Mouse (Mus musculus) megakaryocyte-erythroid progenitor cell, adult 5-6 weeks (primary cell): ENCODE data around the gene Reg2. TPM values are rescaled to one million over a fixed set of nuclear protein-coding genes. Genes with fewer than 3 reads are reported as not detected.
"Not testable (repeated sequence)": the region's sequence is repeated elsewhere in the genome, so short reads cannot be mapped to it uniquely, and the experiment has no call there.

Experiments used
- ATAC-seq: replicated peaks from 2 replicates; pipeline ENCODE4 v1.8.0; 2016; ENCODE audit warnings: mild to moderate bottlenecking, inconsistent platforms; ENCODE audit not compliant: severe bottlenecking, poor library complexity, low FRiP score, low TSS enrichment
- total RNA-seq, 2 experiments: library from RNA; stranded (forward) in 1 of 2; stranded (reverse) in 1 of 2; fragments of 200-1000, 215-1000 nt in 1 of 2; fragments of >200 nt in 1 of 2; fragmentation: Nextera tagmentation in 1 of 2; gene quantifications; 2 replicates each; pipeline ENCODE4 v1.2.3; 2014 to 2017

Reg2 gene
- total RNA-seq (2014; fragmentation: Nextera tagmentation) (not detected in 2 replicates), total RNA-seq (2017) (not detected in 2 replicates)

- not testable (repeated sequence) for ATAC-seq
Observed at GRCm38 (mm10) chr6:78395323-78395722, at the start of gene Reg2. Gene Reg2, plus strand, starts transcription at chr6:78395623.

- ATAC-seq: no peak
Observed at GRCm38 (mm10) chr6:78361971-78362563, 33.4 kb upstream of the Reg2 start.

- no peak for ATAC-seq
Observed at GRCm38 (mm10) chr6:78370357-78370756, 25.1 kb upstream of the Reg2 start, which contains the start of gene Reg3b. Gene Reg3b, plus strand, starts transcription at chr6:78370657.

GRCm38 (mm10) chr6:78378765-78379164, 16.7 kb upstream of the Reg2 start, which contains the start of gene Reg3d:
Gene Reg3d, minus strand, starts transcription at chr6:78378865.
- ATAC-seq: no peak

- ATAC-seq: no peak
Observed at GRCm38 (mm10) chr6:78380409-78380808, 15.0 kb upstream of the Reg2 start, which contains the start of gene Reg3a. Gene Reg3a, plus strand, starts transcription at chr6:78380709.

GRCm38 (mm10) chr6:78385609-78386008, 9.8 kb upstream of the Reg2 start:
- no peak for ATAC-seq

- ATAC-seq: not testable (repeated sequence)
Observed at GRCm38 (mm10) chr6:78422411-78422810, 27.0 kb downstream of the Reg2 start, which contains the start of gene Reg1. Gene Reg1, plus strand, starts transcription at chr6:78422711.

GRCm38 (mm10) chr6:78425497-78425896, 30.1 kb downstream of the Reg2 start:
- ATAC-seq: no peak

- no peak for ATAC-seq
Observed at GRCm38 (mm10) chr6:78447202-78447601, 51.8 kb downstream of the Reg2 start.

- no peak for ATAC-seq
Observed at GRCm38 (mm10) chr6:78448409-78448808, 53.0 kb downstream of the Reg2 start.

GRCm38 (mm10) chr6:78452804-78453203, 57.4 kb downstream of the Reg2 start:
- no peak for ATAC-seq

Other genes starting within 250 kb of the Reg2 start
- gene Reg3b, start 25.0 kb upstream of the Reg2 start, total RNA-seq (2014; fragmentation: Nextera tagmentation): not detected in 2 replicates
- not detected in 2 replicates for gene Reg3b, start 25.0 kb upstream of the Reg2 start, total RNA-seq (2017)
- not detected in 2 replicates for gene Reg3d, start 16.8 kb upstream of the Reg2 start, total RNA-seq (2014; fragmentation: Nextera tagmentation)
- not detected in 2 replicates for gene Reg3d, start 16.8 kb upstream of the Reg2 start, total RNA-seq (2017)
- gene Reg3a, start 14.9 kb upstream of the Reg2 start, total RNA-seq (2014; fragmentation: Nextera tagmentation): not detected in 2 replicates
- not detected in 2 replicates for gene Reg3a, start 14.9 kb upstream of the Reg2 start, total RNA-seq (2017)
- not detected in 2 replicates for gene Reg1, start 27.1 kb downstream of the Reg2 start, total RNA-seq (2014; fragmentation: Nextera tagmentation)
- not detected in 2 replicates for gene Reg1, start 27.1 kb downstream of the Reg2 start, total RNA-seq (2017)
- not detected in 2 replicates for gene Reg3g, start 73.2 kb downstream of the Reg2 start, total RNA-seq (2014; fragmentation: Nextera tagmentation)
- not detected in 2 replicates for gene Reg3g, start 73.2 kb downstream of the Reg2 start, total RNA-seq (2017)